Mouse (Mus musculus) kidney, postnatal 36 days (tissue): ENCODE results near the gene Pcgf3.
"Not testable (repeated sequence)": the region's sequence is repeated elsewhere in the genome, so short reads cannot be mapped to it uniquely, and the experiment has no call there.

Experiments used
- DNase-seq, 2 experiments: peaks; one replicate each; pipeline ENCODE4 v3.0.0; 2021 to 2022; ENCODE audit warnings: mixed read lengths in 2 of 2

Pcgf3 gene

DNA sequence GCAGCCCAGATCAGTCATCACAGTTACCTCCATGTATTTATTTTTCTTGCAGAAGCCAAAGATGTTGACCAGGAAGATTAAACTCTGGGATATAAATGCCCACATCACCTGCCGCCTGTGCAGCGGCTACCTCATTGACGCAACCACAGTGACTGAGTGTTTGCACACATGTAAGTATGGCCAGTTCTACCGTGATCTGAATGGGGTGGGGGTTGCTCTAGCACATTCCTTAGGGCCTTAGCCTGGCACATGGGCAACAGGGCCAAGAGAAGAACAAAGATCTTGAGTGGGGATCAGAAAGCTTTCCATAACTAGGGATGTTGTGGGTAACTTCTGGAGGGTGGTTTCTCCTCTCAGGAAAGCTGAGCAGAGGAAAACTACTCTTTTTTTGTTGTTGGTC, 12.7 kb downstream of the Pcgf3 start:
- DNase-seq: no peak

DNA sequence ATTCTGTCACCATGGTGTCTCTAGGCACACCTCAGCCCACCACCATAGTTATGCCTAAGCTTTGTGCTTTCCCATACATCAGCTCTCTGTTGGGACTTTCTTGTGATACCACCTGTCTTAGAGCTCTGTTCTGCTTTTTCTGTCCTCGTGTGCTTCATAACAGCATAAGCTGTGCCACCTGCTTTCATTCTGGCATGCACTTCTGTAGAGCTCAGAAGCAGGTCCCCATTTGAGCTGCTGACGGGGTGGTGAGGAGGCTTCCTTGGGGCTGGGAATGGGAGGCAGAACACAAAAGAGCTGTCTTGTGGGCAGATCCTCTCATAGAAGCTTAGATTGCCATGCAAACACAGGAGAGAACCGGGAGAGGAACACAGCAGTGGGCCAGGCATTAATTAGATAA, 14.9 kb downstream of the Pcgf3 start:
- no peak for DNase-seq

DNA sequence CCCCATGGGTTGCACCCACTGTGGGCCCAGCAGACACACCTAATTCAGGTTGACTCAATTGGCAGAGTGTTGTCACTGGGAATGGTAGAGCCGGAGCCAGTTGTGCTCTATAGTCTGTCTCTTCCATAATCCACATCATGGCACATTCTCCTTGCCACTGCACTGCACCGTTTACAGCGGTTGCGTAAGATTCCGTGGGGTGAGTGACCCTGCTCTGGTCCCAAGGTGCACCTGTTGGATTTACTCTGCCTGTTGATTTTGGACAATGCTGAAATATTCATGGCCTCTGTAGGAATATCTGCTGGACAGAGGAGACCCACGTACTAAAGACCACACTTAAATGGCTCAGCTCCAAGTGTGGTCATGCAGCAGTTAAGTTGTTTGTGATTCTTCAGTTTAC, 22.0 kb downstream of the Pcgf3 start:
- DNase-seq: no peak

DNA sequence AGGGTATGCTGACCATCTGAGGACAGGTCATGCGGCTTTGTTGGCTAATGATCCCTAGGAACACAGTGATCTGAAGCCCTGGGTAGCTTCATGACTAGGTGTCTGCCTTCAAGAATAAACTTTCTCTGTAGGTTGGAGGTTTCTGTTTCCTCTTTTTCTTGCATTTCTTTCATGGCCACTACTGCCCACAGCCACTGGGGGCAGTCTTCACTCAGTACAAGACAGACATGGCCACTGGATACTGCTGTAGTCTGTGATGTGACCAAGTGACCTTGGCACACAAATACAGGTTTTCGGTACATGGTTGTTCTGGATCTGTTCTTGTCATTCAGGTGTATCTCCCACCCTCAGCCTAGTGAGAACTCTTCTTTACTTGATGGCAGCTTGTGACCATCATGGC, 24.2 kb downstream of the Pcgf3 start:
- peak; percentile 15 to 63 for DNase-seq

DNA sequence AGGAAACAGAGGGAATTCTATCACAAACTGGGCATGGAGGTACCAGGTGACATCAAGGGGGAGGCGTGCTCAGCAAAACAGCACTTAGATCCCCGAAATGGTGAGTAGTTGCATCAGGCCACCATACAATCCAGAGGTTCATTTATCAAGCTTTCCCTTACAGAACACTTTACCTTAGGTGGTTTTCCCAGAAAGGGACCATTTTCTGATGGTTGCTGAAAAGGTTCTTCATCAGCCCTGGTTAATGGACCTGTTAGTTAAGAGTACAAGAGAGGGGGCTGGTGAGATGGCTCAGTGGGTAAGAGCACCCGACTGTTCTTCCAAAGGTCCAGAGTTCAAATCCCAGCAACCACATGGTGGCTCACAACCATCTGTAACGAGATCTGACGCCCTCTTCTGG, 25.1 kb downstream of the Pcgf3 start:
- not testable (repeated sequence) for DNase-seq

DNA sequence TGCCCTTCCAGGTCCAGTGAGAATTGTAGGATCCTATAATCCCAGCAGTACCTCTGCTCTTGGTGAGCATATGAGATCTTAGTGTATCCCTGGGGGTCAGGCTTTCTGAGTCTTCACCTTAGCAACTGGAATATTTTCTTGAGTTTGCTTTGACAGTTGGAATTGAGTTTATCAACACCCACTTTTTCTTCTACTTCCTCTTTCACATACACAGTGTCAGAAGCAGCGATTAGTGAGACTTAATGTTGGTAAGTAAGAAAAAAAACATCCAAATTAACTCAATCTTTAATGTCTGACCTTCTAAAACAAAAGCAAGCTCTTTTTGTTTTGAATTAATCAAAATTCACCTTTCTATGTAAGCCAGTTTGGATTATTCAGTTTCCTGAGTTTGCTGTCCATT, 40.5 kb downstream of the Pcgf3 start:
- no peak for DNase-seq

DNA sequence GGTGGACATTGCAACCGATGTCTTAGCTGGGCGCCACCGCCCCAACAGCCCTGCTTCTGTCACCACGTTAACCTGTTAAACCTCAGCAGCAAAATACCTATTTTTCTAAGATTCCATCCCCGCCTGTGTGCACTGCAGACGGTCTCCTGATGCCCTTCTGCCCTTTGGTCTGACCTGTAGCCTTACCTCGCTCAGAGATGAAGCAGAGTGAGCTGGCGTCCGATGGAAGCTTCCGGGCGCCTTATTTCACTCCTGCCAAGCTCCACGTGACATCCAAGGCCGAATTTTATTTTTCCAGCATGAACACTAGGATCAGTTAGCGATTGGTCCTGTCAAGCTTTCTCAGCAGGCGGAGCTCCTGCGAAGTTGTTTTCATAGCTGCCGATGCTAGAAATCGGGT, 41.3 kb downstream of the Pcgf3 start:
- no peak for DNase-seq

DNA sequence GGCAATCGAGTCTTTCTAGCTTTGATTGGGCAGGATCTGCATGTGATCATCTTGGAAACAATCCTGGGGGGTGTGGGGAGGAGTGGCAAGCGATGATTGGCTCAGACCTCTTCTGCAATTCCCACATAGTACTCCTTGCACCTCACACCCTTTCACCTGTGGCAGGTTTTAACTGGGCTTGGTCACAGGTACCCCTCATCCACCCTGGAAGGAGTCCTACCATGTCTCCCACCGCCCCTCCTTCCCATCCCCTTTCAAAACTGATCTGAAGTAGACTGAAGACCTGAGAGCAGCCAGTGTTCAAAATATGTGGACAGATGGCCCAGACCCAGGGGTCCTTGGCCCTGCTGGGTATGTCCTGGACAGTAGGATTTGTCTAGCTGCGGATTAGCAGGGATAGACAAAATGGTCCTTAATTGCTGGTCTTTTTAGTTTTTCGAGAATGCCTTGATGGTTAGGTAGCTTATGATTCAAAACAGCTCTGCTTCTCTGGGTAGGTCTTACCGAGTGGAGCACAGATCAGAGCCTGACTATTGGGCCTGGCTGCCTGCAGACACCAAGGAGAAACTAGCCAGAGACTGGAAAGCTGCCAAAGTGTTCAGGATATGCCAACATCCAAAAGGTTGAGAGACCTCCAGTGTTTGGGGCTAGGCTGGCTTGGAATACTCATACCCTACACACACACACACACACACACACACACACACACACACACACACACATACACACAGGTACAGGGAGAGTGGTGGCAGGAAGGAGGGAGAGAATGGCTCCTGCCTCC, 54.7 kb downstream of the Pcgf3 start:
- DNase-seq: no peak

DNA sequence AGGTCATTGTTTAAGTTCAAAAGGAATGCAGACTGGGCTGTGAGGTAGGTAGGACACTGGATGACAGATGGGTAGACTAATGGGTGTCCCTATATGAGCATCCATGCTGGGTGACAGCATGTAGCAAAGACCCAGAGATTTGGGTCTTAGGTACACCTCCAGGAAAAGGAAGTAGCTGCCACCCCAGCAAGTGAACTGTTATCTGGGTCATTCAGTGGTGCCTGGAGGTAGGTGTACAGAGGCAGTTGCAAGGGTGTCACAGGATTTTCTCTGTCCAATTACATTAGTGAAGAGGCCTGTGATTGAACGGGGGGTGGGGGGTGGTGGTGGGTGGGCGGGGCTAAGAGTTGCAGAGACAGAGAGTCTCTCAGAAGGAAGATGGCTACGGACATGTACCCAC, 55.6 kb downstream of the Pcgf3 start:
- DNase-seq: no peak

DNA sequence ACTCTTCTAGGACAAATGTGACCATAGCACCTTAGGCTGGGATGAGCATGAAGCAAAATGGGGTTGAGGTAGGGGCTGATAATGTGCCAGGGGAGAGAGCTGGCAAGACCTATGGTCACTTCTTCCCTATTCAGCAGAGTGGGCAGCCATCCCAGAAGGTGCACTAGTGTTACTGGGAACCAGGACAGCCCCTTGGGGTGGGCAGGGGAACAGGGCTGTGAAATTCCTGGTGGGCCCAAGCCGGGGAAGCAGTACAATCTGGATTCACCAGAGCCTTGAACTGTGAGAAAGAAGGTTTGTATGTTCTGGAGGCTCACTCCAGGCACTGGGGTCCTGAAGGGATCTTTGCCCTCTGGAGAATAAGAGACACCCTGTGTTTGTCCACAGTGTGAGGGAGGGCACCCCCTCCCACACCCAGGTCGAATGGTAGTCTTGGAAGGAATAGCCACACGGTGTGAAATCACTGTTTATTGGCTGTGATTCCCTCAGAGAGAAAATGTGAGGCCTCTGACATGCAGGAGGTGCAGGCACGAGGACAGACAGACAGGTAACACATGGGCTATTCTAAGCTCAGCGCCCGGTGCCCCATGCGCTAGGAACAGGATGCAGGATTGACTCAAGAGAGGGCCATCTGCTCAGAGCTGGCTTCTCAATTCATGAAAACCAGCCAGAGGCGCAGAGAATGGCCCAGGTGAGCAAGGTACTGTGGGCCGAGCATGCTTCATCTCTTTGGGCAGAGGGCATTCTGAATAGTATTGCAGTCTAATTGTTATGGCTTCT, 57.3 kb downstream of the Pcgf3 start:
- DNase-seq: no peak

DNA sequence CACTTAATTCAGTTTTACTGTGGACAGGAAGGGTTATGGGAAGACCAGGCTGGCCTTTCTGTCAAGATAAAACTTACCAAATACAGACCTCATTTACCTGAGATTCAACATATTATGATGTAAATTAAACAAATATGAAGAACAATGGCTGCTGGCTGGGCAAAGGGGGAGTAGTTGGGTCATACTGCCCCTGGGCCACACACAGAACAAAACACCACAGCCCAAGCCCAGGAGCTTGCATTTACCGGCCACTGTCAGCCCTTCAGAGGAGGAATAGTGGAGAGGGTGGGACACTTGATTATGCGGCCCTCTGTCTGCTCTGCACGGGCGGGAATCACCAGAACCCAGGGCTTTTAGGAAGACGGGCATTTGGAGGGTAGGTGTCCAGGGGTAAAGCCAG, 57.9 kb downstream of the Pcgf3 start:
- DNase-seq: no peak

DNA sequence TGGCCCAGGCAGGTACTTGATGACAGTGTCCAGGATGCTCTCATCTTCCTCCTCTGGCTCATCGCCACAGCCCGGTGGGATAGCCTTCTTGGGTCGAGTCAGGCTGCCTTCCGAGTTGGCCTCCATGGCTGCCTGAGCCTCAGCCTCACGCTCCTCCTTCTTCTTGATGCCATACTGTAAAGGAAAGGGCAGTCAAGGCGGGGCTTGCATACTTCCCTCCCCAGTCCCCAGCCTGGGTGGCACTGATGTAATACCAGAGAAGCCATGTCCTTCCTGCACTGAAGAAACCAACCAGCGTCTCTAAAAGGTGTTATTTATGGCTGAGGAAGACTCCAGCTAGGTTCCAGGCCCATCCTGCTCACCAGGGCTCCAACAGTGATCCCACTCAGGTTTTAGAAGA, 59.1 kb downstream of the Pcgf3 start:
- DNase-seq: no peak

DNA sequence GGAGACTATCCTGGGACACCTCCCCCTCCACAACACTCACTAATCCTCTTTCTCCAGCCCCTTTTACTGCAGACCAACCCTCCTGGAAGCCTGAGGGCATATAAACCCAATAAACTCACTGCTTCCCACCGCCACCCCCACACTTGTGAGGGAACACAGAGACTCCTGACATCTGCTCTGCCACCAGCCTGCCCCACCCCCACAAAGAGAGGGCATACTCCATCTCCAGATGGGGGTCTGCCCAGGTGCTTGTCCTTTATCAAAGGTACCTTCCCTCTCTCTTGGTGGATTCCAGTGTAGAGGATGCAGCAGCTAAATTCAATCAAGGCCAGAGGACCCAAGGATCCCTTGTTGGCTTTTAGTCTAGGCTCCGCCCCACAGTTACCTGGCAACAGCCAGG, 60.0 kb downstream of the Pcgf3 start:
- no peak for DNase-seq

DNA sequence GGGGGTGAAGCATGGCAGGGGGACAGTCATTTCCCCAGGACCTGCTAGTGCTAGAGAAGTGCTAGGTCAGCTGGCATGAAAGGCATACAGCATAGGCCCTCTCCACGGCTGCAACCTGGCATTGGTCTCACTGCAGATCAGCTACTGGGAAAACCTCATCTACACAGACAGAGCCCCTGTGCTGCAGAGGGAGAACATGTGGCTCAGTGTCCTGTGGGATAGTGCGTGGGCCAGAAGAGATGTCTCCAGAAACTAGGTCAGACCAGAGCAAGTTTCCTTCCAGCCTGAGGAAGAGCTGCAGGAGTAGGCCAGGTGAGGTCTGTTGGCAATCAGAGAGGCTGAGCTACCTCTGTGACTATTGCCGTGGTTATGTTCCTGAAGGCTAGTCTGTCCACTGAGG, 60.9 kb downstream of the Pcgf3 start:
- no peak for DNase-seq

DNA sequence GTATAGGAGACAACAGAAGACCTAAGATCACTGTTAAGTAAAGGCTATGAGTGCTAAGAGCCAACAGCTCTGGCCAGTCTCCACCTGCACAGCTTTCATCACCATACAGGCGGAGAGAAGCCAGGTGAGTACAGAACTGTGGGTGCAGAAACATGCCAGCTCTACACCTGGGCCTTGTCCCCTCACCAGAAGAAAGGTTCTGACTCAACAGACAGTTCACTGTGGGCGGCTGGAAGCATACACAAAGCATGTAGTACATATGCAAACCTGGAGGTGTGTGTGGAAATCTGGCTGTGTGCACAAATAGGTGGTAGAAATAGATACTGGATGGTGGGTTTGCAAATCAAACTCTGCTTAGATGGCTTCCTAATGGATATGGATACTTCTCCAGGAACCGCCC, 61.6 kb downstream of the Pcgf3 start:
- DNase-seq: no peak

DNA sequence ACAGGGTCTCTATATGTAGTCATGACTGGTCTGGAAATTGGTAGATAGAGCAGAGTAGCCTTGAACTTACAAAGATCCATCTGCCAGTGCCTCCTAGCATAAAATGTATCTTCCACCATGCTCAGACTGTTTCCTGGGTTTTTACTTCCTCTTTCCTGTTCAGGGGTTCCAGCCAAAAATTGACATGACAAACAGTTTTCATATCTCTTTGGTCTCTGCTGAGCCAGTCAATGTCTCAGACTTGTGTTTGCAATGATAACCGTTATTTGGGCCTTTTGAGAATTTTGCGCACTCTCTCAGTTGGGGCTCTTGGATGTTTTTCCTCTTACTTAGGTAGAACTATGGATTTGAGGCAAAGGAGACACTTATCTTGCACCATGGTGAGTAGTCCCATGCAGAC, 73.2 kb downstream of the Pcgf3 start:
- no peak for DNase-seq

DNA sequence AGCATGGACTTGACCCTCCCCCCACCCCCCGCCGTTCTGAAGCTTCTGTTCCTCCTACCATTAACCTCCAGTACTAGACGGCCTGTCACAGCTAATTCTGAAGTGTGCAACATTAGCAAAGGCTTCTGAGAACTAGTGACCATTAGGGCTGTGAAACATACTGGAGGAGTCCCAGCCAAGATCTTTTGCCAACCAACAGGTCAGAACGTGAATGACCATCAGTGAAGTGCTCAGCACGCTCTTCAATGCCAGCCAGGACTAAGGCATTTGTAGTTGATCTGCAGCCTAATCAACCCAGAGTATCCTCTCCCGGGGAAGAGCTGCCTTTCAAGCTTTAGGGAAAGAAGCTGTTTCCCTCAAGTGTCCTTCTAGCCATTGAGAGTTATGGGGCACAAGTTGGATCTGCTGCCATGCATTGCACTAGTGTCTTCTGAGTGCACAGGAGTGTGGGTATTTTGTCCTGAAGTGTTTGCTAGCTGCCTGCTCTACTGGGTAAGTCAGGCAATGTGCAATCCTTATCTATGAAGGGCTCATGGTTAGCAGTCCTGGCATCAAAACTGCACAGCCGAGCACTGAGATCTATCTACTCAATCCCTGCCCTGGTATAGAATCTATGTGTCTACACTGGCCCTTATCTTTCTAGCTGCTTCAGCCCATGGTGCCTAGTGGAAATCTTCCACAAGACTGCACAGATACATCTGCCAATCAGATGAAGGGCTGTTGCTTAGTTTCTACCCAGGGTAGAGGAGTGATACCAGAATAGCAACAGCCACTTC, 82.7 kb downstream of the Pcgf3 start:
- no peak for DNase-seq

DNA sequence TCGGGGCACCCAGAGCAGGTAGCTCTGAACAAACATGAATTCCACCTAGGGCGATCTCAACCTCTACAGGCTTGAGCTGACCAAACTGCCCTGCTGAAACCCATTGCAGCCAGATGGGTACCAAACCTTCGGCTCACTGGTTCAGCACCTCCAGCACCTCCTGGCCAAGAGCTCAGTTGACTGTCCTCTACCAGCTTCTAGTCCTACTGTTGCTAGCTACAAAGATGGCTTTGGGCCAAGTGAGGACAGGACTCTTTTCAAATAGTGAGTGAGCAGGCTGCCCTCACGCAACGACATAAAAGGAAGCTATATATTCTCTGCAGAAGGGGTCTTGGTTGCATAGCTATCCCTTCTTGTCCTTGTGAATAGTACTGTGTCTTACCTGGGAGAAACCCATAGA, 86.6 kb downstream of the Pcgf3 start:
- no peak for DNase-seq

DNA sequence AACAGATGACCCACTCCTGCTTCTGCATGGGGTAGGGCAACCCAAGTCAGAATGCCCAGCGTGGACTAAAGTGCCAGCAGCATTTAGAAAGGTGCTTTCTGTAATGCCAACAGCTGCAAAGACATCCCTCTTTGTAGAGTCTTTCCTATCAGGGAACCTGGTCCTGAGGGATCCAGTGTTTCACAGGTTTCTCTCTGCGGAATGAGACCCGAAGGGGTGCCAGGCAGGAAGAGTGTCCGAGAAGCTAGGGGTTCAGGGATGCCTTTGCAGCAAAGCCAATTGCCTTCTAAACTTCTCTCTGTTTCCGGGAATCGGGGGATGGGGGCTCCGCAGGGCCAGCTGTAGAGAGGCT, 88.1 kb downstream of the Pcgf3 start:
- no peak for DNase-seq

DNA sequence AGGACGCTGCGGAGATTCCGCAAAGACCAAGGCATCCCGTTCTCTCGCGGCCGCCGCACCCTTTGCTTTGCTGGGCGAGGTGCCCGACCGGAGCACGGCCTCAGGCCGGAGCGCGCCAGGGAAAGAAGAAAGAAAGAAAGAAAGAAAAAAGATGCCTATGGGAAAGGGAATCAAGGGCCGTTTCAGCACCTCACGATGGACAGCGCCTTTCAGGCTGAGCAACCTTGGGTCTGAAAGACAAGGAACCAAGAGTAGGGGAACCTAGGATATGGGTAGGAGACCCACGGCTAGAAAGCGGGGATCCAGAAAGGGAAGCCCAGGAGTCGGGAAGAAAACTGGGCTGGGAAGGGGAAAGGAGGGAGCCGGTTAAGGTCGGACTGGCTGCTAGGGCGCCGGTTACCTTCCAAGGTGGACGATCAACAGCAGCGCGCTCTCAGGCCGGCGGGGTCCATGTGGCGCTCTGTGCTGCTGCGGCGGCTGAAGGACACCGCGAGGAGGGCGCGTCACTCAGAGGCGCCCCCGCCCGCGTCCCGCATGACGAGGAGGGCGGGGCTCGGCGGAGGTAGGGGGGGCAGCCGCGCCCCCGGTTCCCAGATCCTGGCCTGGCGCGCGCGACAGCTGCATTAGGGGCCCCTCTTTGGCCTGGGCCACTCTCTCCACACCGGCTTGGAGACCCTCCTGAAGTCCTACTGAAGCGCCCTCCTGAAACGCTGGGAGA, 88.6 kb downstream of the Pcgf3 start, which contains the start of gene Cplx1:
Cplx1 (minus strand) TSS at position 536 of the 718 bp plus-strand sequence.
- peak; percentile 48 to 82 for DNase-seq

DNA sequence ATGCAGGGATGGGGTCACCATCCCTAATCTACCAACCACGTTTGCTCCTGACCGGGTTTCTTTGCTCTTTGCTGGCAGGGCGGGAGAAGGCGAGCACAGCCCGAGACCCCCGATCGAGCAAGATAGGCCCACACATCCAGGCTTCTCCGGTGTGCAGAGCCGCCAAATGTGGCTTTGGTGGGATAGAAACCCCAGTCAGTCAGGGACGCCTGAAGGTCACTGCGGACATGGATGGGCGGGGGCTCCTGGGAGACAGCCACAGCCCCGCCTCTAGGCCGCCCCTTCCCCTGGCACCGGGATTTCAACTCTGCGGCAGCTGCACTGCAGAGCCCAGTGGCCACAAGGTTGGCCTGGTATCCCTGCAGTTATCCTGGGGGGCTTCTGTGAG, 89.2 kb downstream of the Pcgf3 start:
- no peak for DNase-seq

DNA sequence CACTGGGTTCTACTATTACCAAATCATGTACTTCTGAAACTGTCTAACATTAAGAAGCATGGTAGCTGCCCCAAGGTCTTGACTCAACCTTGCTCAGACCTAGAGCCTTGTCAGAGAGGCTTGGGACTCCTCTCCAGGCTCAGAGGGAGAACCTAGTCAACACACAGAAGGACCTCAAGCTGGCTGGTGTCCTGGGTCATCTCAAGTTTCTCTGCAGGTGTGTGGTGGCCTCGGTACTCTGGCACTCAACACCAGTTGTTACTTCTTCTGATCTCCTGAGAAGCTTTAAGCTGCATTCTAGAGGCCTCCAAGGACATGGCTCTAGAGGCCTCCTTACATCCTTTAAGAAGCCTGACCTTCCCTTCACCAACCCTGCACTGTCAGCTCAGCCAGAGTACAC, 93.0 kb downstream of the Pcgf3 start:
- no peak for DNase-seq
